Mouse (Mus musculus) frontal cortex, adult (tissue): ENCODE measurements around the gene 6820408C15Rik.
"Not testable (repeated sequence)": the region's sequence is repeated elsewhere in the genome, so short reads cannot be mapped to it uniquely, and the experiment has no call there.

Source experiments
- ATAC-seq: cut with Nextera tagmentation; 2 replicates; pipeline ENCODE4 v1.9.2; 2017; ENCODE audit warnings: mild to moderate bottlenecking, moderate library complexity, mixed read lengths; ENCODE audit not compliant: low TSS enrichment

Gene 6820408C15Rik

GRCm38 (mm10) chr2:152411471-152411870 is 3.9 kb upstream of the 6820408C15Rik start:
- ATAC-seq, result 0 out of 2 replicates have a peak, but pooled peaks have one; percentile 0

DNA sequence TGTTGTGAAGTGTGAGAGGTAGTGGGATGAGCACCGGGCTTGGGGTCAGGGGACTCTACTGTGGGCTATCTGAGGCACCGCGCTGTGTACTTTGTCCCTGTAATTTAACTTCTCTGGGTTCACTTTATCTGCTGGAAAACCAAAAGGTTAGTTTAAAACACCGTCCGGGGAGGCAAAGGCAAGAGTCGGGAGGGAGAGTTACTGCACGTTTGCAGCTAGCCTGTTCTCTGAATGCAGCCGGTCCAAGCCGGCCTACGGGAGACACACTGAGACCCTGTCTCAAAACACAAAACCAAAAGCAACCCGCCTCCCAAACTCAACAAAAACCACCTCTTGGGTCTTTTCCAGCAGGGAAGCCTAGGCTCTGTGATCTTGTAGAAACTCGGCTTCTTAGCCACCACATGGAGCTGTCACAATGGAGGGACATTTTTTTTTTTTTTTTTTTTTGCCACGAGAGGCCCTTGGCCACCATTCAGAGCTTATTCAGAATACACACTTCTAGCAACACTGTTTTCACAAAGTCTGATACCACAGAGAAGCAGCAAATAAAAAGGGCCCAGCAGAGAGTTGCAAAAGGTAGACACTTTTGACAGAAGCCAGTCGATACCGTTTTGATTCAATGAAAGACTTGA is 2.7 kb upstream of the 6820408C15Rik start:
- no peak for ATAC-seq

DNA sequence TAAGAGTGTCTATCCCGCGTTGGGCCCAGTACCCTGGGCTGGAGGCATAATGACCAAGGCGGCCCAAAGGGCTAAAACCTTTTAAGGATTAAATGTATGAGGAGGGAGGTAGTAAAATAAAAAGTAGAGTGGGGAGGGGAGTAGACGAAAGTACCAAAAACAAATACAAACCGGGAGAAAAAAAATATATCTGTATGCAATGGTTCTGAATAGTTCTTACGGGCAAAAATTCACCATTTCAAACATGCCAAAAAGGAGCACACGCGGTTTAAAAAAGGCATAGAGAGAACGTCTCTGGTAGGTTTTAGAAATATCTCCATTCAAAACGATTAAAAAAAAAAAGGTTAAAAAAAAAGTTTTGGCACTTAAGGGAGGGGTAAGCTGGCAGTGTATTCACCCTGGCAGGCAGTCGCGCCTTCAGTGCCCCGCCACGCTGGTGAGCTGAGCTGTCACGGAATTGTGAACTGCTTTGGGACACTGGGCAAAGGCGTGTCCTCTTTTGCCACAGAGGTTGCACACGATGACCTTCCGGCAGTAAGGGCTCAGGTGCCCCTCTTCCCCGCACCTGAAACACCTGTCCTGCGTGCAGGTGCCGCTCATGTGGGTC is 2.1 kb upstream of the 6820408C15Rik start:
- ATAC-seq, result no peak

DNA sequence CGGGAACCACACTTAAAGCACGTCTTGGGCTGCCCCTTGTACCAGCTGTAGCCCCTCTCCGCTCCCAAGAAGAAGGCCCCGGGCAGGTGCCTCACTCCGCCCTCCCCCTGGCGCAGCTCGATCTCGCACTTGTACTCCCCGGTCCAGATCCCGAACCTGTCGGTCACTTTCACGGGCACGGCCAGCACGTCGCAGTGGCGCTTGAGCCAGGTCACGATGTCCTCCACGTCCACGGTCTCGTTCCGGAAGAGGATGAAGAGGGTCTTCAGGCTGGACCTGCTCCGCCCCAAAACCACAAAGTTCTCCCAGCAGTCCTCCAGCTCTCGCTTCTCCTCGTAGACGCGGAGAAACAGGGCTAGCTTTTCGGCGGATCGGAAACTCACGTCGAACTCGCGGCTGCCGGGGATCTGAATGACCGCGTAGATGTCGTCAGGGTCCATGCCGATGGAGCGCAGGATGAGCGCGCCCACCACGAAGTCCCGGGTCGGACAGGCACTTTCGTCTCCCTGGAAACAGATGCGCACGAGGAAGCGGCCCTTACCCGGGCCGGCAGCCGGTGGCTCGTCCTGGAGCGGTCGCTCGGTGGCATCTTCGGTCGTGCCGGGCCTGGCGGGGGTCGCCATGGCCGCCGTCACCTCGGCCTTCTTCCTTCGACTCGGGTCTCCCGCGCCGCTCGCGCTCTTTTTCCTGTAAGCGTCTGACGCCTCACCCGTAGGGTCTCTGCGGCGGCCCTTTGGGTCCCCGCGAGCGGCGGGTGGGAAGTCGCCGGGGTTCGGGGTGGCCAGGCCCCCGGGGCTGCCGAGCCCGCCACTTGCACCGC is 1.4 kb upstream of the 6820408C15Rik start:
- peak; percentile 6; the same call in 1 of the 2 replicates for ATAC-seq

- ATAC-seq, result peak; percentile 86
These were observed 709 bp upstream of the 6820408C15Rik start, which contains the start of gene Zcchc3 for GRCm38 (mm10) chr2:152414591-152415165. TSS of gene Zcchc3 (minus strand) at chr2:152415027.

DNA sequence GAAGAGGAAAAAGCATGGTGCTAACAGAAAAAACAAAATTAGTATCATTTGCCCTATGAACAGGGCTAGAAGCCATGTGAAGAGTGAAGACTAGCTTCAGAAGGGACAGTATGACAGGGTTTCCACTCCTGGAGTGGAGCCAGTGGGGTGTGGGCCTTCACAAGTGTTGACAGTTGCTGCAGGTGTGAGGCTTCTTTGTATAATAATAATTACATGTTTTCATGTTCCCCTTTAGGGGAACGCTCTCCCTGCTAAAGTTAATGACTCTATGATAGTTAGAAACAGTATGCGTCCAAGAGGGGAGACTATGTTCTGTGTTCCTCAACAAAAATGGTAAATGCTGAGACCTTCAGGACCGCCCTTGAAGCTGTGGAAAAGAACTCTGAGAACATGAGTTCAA is 399 bp downstream of the 6820408C15Rik start:
- ATAC-seq, result no peak

- ATAC-seq, result peak; percentile 95
These were observed 12.1 kb downstream of the 6820408C15Rik start for GRCm38 (mm10) chr2:152427493-152427892.

GRCm38 (mm10) chr2:152428481-152428880 is 13.1 kb downstream of the 6820408C15Rik start:
- not testable (repeated sequence) for ATAC-seq

DNA sequence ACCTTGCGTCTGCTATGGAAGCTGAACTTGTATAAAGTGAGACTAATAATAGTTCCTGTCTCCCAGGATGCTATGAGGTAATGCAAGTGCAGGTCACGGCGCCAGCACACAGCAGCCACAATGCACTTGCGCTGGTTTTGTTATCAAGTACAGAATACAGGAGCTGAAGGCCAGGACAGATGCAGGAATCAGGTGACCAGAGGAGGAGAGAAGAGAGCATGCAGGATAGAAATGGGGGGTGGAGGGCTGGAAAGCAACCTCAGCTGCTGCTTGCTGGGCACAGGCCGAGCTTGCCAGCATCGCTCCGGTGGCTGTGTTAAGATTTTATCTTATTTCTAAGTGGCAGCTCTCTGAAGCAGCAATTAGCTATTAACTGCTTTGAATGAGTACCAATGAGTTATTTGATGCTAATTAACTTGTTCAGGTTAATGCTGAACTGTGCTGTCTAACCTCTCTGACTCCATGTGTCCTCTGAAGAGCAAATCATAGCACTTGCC is 21.1 kb downstream of the 6820408C15Rik start:
- no peak for ATAC-seq

DNA sequence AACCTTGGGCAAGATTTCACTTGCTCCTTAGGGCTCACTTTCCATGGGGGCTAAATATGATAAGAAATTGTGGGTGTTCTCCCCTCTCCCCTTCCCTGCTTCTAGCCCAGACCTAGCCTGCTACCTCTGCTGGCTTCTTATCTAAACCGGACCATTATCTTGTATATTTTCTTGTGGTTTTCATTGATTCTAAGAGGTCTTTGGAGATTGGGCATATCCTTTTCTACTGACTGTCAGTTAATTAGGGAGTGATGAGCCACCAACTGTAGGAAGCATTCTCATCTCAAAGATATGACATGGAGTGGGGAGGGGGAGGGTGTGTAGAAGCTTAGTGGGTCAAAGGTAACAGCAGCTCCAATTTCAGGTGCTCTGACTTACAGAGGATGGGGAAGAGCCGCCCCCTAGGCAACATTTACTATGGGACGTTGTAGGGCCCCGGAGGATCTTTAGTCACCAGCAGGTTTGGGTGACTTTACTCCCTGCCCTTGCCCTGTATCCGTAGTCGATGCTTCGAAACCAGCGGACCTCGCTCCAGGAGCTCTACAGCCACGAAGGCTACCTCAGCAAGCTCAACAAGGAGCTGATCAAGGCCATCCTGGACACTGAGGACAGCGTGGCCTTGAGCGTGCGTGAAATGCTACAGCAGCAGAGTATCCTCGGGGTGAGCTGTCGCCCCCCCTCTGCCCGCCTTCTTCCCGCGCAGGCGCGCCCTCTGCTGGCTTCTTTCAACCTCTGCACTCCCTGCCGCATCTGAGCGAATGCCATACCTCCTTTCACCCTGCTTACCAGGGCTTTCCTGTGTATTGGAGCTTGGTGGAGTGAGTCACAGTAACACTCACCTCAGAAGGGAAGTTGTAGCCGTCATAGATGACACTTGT is 21.8 kb downstream of the 6820408C15Rik start:
- peak; percentile 96 for ATAC-seq

GRCm38 (mm10) chr2:152438963-152439362 is 23.6 kb downstream of the 6820408C15Rik start:
- ATAC-seq, result no peak

DNA sequence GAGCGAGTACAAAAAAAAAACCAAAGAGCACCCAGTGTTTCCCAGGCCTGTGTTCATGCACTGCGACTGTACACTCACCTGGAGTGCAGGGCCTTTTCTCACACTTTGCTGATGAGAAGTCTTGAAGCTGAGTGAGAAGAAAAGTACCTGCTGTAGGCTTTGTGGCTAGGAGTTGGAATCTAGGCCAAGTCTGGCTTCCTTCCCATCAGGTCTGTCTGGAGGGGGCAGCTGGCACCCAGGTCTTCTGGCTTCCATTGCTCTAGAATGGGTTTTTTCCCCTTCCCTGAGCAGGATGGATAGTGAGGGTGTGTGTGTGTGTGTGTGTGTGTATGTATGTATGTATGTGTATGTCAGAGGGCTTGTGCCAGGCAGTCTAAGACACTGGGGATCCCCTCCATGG is 24.4 kb downstream of the 6820408C15Rik start:
- ATAC-seq, result no peak

- ATAC-seq, result no peak
These were observed 26.9 kb downstream of the 6820408C15Rik start for GRCm38 (mm10) chr2:152442322-152442721.

- ATAC-seq, result no peak
These were observed 27.9 kb downstream of the 6820408C15Rik start for GRCm38 (mm10) chr2:152443281-152443680.

- ATAC-seq, result no peak
These were observed 31.3 kb downstream of the 6820408C15Rik start for GRCm38 (mm10) chr2:152446642-152447041.

DNA sequence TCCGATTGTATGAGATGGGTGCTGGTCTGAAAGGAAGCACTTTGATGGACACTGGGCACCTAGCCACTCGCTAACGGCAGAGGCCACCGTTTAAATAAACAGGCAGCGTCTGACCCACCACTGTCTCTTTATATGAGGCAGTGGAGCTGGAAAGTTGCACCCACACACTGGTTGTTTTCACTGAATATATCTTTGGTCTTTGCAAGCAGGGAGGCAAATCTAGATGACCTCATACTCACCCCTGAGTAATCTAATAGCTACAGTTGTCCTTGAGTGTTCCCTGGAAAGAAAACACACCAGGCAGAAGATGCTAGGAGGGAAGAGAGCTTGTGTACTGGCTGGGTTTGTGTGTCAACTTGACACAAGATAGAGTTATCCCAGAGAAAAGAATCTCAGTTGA is 32.1 kb downstream of the 6820408C15Rik start:
- ATAC-seq, result no peak

DNA sequence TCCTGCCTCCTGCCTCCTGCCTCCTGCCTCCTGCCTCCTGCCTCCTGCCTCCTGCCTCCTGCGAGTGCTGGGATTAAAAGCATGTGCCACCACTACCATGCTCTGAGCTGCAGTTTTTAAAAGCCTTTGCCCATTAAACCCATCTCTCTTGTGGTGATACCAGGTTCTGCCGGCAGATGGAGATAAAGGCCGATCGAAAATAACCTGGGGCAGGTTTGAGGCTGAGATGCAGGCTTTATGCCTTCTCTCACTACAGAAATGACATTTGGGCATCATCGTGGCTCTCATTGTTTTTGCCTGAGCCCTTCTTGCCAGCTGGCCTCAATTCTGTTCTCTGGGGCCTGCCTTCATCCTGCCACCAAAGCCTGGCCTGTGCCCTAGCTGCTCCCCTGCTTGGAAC is 34.9 kb downstream of the 6820408C15Rik start:
- peak; percentile 82 for ATAC-seq

GRCm38 (mm10) chr2:152452101-152452781 is 36.9 kb downstream of the 6820408C15Rik start:
- no peak for ATAC-seq

GRCm38 (mm10) chr2:152459241-152459640 is 43.9 kb downstream of the 6820408C15Rik start:
- no peak for ATAC-seq

DNA sequence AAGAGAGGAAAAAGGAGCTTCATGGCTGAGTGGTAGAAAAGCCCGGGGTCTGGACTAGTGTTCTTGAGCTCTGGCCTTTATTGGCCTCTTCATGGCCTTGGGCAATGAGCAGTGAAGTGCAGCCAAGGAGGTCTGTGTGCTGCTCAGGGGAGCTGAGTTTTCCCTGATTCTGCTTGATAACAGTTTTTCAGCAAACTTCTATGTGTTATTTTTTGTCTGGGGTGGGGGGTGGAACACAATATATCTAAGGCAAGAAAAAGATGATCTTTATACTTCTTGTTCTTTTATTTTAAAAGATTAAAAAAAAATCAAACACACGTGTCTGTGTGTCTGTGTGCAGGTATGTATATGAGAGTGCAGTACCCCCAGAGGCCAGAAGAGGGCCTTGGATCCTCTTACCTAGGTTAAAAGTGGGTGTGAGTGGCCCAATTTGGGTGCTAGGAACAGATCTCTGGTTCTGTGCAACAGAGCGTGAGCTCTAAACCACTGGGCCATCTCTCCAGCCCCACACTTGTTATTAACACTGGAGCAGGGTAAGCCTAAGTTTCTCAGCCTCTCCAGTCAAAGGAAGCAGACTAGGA is 49.3 kb downstream of the 6820408C15Rik start, which contains the start of gene Defb23:
TSS of gene Defb23 (minus strand) at position 51 of the 581 bp plus-strand sequence.
- ATAC-seq, result no peak
